Mouse (Mus musculus) liver, embryonic 14.5 days (tissue): ENCODE measurements around the gene Kirrel3.

Experiments
- CTCF ChIP-seq: IDR thresholded peaks from 2 replicates; pipeline ENCODE4 v1.5.1; 2016; ENCODE audit warnings: antibody characterized with exemption, low read depth, control low read depth
- EP300 ChIP-seq: IDR thresholded peaks from 2 replicates; pipeline ENCODE4 v1.6.1; 2016; ENCODE audit warnings: antibody characterized with exemption, low read depth

DNA sequence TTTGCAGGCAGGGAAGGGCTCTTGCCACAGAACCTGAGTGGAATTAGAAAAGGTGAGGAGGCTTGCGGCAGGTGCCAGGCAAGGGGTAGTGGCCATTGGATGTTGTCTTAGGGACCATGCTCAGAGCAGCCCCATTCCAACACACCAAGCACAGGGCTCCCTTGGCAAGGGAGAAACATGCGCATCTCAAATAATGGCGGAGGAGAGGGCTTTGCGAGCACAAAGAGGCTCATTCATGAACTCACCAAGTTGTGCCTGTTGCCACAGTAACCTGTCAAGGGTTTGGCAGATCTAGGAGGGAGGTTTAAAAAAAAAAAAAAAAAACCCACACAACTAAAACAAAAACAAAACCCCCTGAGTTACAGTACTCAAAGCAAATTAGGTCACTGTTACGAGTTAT is 72.2 kb downstream of the Kirrel3 start:
- TF ChIP-seq CTCF (no peak), EP300 (no peak)
